Mouse (Mus musculus): Measurements from ENCODE around the gene Pnpo. TPM values are rescaled to one million over a fixed set of nuclear protein-coding genes. Genes with fewer than 3 reads are reported as not detected.
A peak's percentile ranks its signal among the peaks of the same experiment; 100 is the strongest.

Pnpo gene
- total RNA-seq, 1 experiment: 24.0 TPM

DNA sequence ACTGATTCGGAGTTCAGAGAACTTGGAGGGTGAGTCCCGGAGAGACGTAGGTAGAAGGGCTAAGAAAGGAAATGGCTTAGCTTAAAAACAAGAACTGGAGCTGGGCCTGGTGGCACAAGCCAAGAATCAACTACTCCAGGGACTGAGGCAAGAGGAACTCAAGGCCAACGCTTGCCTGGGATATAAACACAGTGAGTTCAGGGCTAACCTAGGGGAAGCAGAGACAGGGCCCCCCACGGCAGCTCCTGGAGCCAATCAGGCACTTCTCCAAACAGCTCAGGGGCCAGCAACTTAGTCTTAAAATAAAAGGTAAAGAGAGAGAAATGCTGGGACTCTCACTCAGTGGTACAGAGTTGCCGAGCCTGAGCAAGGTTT lies 5.4 kb downstream of the Pnpo start:
- TF ChIP-seq MAFK (IDR thresholded peaks at IDR 0.05; ENCODE audit: insufficient read depth, low read depth, low read length): no peak
- no peak for TF ChIP-seq ZNF384 (IDR thresholded peaks at IDR 0.05; ENCODE audit: low read depth, low read length)
- no peak for TF ChIP-seq CHD2 (IDR thresholded peaks at IDR 0.05; ENCODE audit: low read depth, low read length)
- TF ChIP-seq ZC3H11A (IDR thresholded peaks at IDR 0.05; ENCODE audit: borderline replicate concordance, low read depth, low read length): no peak
- TF ChIP-seq HCFC1 (IDR thresholded peaks at IDR 0.05; ENCODE audit: borderline replicate concordance, insufficient read depth, low read length): no peak
- in situ Hi-C loops (cut with MboI; ENCODE audit: low sequenced_read_pairs in 2 of 2, unreplicated experiment in 2 of 2): no loop called here
- no peak overlapping the region for H3K4me3 ChIP-seq (ENCODE audit: insufficient read depth in 1 of 2, low read depth in 1 of 2, low read length in 2 of 2, poor library complexity in 1 of 2, severe bottlenecking in 1 of 2)

DNA sequence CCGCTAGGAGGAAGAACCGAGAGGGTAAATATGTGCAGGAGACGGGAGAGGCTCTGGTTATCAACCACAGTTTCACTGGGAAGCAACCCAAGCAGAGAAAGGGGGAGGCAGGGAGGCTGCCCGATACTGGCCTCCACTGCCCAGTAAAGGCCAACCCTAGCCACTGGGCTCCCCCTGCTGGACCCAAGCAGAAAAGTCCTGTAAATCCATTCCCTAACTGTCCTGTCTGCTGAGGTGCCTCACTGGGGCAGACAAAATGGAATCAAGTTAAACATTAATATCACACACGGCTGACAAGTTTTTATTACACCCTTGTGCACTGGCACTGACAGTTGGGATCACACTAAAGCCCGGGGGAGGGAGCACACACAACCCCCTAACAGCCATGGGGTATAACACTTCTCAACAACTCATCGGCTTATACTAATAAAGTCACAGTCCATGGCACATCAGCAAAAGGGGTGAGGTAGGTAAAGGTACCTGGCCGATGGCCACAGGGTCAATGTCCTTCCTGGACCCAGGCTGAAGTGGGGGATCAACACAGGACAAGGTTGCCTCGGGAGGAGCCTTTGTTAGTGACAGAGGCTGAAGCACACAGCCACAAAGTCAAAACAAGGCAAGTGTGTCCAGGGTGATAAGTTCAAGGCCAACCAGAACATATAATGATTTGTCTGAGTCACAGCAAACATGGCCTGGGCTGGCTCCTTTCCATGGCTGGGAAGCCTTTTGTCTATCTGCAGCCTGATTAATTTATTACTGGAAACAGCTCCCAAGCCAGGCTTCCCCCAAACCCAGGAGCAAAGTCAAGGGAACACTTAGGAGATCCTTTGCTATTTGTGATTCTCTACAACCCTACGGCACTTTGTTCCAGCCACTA lies 6.0 kb downstream of the Pnpo start:
- in situ Hi-C loops (cut with MboI; ENCODE audit: low sequenced_read_pairs in 2 of 2, unreplicated experiment in 2 of 2): no loop called here
- no peak for DNase-seq (ENCODE audit: low read depth, low spot score)
- Histone ChIP-seq H3K36me3 (ENCODE audit: control insufficient read depth, insufficient read depth, low read length, poor library complexity, severe bottlenecking) (no peaks in the 10 kb centered on the region), H3K9me3 (ENCODE audit: control insufficient read depth, insufficient read depth, low read depth, low read length) (no peaks in the 10 kb centered on the region), H3K4me3 (ENCODE audit: insufficient read depth in 1 of 2, low read depth in 1 of 2, low read length in 2 of 2, poor library complexity in 1 of 2, severe bottlenecking in 1 of 2) (no peak overlapping the region), H3K4me1 (ENCODE audit: control insufficient read depth in 2 of 2, insufficient read depth in 2 of 2, low read length in 2 of 2, poor library complexity in 1 of 2) (peaks cover 0 to 7% of the 10 kb centered on the region in 2 experiments; a peak in 1 of 4 replicates), H3K27ac (ENCODE audit: insufficient read depth, low read depth, low read length, poor library complexity, severe bottlenecking) (no peak overlapping the region), H3K9ac (ENCODE audit: insufficient read depth, low read depth, low read length, poor library complexity, severe bottlenecking) (no peak overlapping the region)
- no peak for TF ChIP-seq ZNF384 (IDR thresholded peaks at IDR 0.05; ENCODE audit: low read depth, low read length)
- TF ChIP-seq ZC3H11A (IDR thresholded peaks at IDR 0.05; ENCODE audit: borderline replicate concordance, low read depth, low read length): no peak
- TF ChIP-seq HCFC1 (IDR thresholded peaks at IDR 0.05; ENCODE audit: borderline replicate concordance, insufficient read depth, low read length): no peak
- no peak for TF ChIP-seq CHD2 (IDR thresholded peaks at IDR 0.05; ENCODE audit: low read depth, low read length)
- no peak for TF ChIP-seq MAFK (IDR thresholded peaks at IDR 0.05; ENCODE audit: insufficient read depth, low read depth, low read length)

More for the DNA sequence above, 5.4 kb downstream of the Pnpo start:
- H3K27ac ChIP-seq (ENCODE audit: insufficient read depth, low read depth, low read length, poor library complexity, severe bottlenecking): no peak overlapping the region
- H3K4me1 ChIP-seq (ENCODE audit: control insufficient read depth in 2 of 2, insufficient read depth in 2 of 2, low read length in 2 of 2, poor library complexity in 1 of 2): peaks cover 0 to 7% of the 10 kb centered on the region in 2 experiments; a peak in 1 of 4 replicates
- no peak for DNase-seq (ENCODE audit: low read depth, low spot score)
- H3K9ac ChIP-seq (ENCODE audit: insufficient read depth, low read depth, low read length, poor library complexity, severe bottlenecking): no peak overlapping the region
- no peaks in the 10 kb centered on the region for H3K36me3 ChIP-seq (ENCODE audit: control insufficient read depth, insufficient read depth, low read length, poor library complexity, severe bottlenecking)
- no peaks in the 10 kb centered on the region for H3K9me3 ChIP-seq (ENCODE audit: control insufficient read depth, insufficient read depth, low read depth, low read length)

GRCm38 (mm10) chr11:96935872-96936650 lies 7.7 kb downstream of the Pnpo start:
- in situ Hi-C loops (cut with MboI; ENCODE audit: low sequenced_read_pairs in 2 of 2, unreplicated experiment in 2 of 2): no loop called here
- Histone ChIP-seq H3K27ac (ENCODE audit: insufficient read depth, low read depth, low read length, poor library complexity, severe bottlenecking) (no peak overlapping the region), H3K9ac (ENCODE audit: insufficient read depth, low read depth, low read length, poor library complexity, severe bottlenecking) (no peak overlapping the region), H3K9me3 (ENCODE audit: control insufficient read depth, insufficient read depth, low read depth, low read length) (no peaks in the 10 kb centered on the region), H3K36me3 (ENCODE audit: control insufficient read depth, insufficient read depth, low read length, poor library complexity, severe bottlenecking) (no peaks in the 10 kb centered on the region), H3K4me3 (ENCODE audit: insufficient read depth in 1 of 2, low read depth in 1 of 2, low read length in 2 of 2, poor library complexity in 1 of 2, severe bottlenecking in 1 of 2) (no peak overlapping the region), H3K4me1 (ENCODE audit: control insufficient read depth in 2 of 2, insufficient read depth in 2 of 2, low read length in 2 of 2, poor library complexity in 1 of 2) (peaks cover 0 to 12% of the 10 kb centered on the region in 2 experiments; a peak in 2 of 4 replicates)
- TF ChIP-seq MAFK (IDR thresholded peaks at IDR 0.05; ENCODE audit: insufficient read depth, low read depth, low read length) (no peak), HCFC1 (IDR thresholded peaks at IDR 0.05; ENCODE audit: borderline replicate concordance, insufficient read depth, low read length) (no peak), ZNF384 (IDR thresholded peaks at IDR 0.05; ENCODE audit: low read depth, low read length) (no peak), ZC3H11A (IDR thresholded peaks at IDR 0.05; ENCODE audit: borderline replicate concordance, low read depth, low read length) (no peak), CHD2 (IDR thresholded peaks at IDR 0.05; ENCODE audit: low read depth, low read length) (no peak)
- no peak for DNase-seq (ENCODE audit: low read depth, low spot score)

GRCm38 (mm10) chr11:96934921-96935356 lies 8.8 kb downstream of the Pnpo start:
- TF ChIP-seq CHD2 (IDR thresholded peaks at IDR 0.05; ENCODE audit: low read depth, low read length) (no peak), ZNF384 (IDR thresholded peaks at IDR 0.05; ENCODE audit: low read depth, low read length) (no peak), HCFC1 (IDR thresholded peaks at IDR 0.05; ENCODE audit: borderline replicate concordance, insufficient read depth, low read length) (no peak), ZC3H11A (IDR thresholded peaks at IDR 0.05; ENCODE audit: borderline replicate concordance, low read depth, low read length) (no peak)
- H3K9me3 ChIP-seq (ENCODE audit: control insufficient read depth, insufficient read depth, low read depth, low read length): no peaks in the 10 kb centered on the region
- H3K27ac ChIP-seq (ENCODE audit: insufficient read depth, low read depth, low read length, poor library complexity, severe bottlenecking): peak overlapping the region; percentile 11; the same call in 1 of the 2 replicates
- in situ Hi-C loops (cut with MboI; ENCODE audit: low sequenced_read_pairs in 2 of 2, unreplicated experiment in 2 of 2): no loop called here
- H3K4me3 ChIP-seq (ENCODE audit: insufficient read depth in 1 of 2, low read depth in 1 of 2, low read length in 2 of 2, poor library complexity in 1 of 2, severe bottlenecking in 1 of 2): peak overlapping the region; percentile 46 to 64
- DNase-seq (ENCODE audit: low read depth, low spot score): peak; percentile 99
- peaks cover 0 to 13% of the 10 kb centered on the region in 2 experiments; a peak in 2 of 4 replicates for H3K4me1 ChIP-seq (ENCODE audit: control insufficient read depth in 2 of 2, insufficient read depth in 2 of 2, low read length in 2 of 2, poor library complexity in 1 of 2)
- no peaks in the 10 kb centered on the region for H3K36me3 ChIP-seq (ENCODE audit: control insufficient read depth, insufficient read depth, low read length, poor library complexity, severe bottlenecking)
- H3K9ac ChIP-seq (ENCODE audit: insufficient read depth, low read depth, low read length, poor library complexity, severe bottlenecking): peak overlapping the region; percentile 55

Data from ES-E14 (cell line).